Mouse (Mus musculus): ENCODE results near the gene Calhm3. TPM values are rescaled to one million over a fixed set of nuclear protein-coding genes. Genes with fewer than 3 reads are reported as not detected.

The Calhm3 gene
- total RNA-seq (2014; rRNA removed): not detected in 2 replicates
- polyA plus RNA-seq (2015; fragmentation: Nextera tagmentation; extraction: Ambion mirVana): not detected in 2 replicates

- no peaks in the 10 kb centered on the region for H3K9me3 ChIP-seq (ENCODE audit: low read length)
- H3K4me1 ChIP-seq (ENCODE audit: insufficient read depth, low read length): no peaks in the 10 kb centered on the region
- no peak within 1 kb of the TSS for H3K27ac ChIP-seq
- H3K4me3 ChIP-seq (ENCODE audit: low read length): no peak within 1 kb of the TSS
- H3K9ac ChIP-seq (replicated peaks; ENCODE audit: low read length): no peak within 1 kb of the TSS
- H3K27me3 ChIP-seq (ENCODE audit: insufficient read depth, low read length): no peaks in the 10 kb centered on the region
- DNase-seq (ENCODE audit: low spot score) (no peak), ATAC-seq (no peak)
- no peak for TF ChIP-seq CTCF (IDR thresholded peaks at IDR 0.05; ENCODE audit: low read depth)
- WGBS: 81% methylated on average over 11 of the region's 11 CpGs
- no peaks in the 10 kb centered on the region for H3K36me3 ChIP-seq (ENCODE audit: insufficient read depth, low read length)
- H3K4me2 ChIP-seq (ENCODE audit: low read depth, low read length): no peak within 1 kb of the TSS
Measured at GRCm38 (mm10) chr19:47157664-47158063, at the start of gene Calhm3. Gene Calhm3, minus strand, starts transcription at chr19:47157764.

DNA sequence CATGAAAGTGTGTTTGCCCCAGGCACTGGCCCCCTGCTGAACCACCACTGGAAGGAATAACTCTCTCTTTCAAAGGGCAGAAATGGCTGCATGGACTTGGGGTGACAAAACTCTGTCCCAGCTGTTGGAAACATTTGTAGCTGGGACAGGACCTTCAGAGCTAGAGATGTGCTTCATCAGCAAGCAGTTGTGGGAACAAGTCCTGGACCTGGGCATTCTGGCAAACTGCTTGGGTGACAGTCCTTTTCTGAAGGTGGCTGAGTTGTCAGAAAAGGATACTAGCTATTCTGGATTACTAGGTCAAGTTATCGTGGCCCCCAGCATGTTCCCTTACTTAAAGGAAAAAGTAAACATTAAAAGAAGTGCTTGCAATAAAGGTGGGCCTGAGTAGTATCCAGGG lies 48.6 kb upstream of the Calhm3 start:
- H3K36me3 ChIP-seq (ENCODE audit: insufficient read depth, low read length): no peaks in the 10 kb centered on the region
- H3K27me3 ChIP-seq (ENCODE audit: insufficient read depth, low read length): no peaks in the 10 kb centered on the region
- no peaks in the 10 kb centered on the region for H3K9me3 ChIP-seq (ENCODE audit: low read length)
- ATAC-seq (no peak), DNase-seq (ENCODE audit: low spot score) (no peak)
- no peaks in the 10 kb centered on the region for H3K4me1 ChIP-seq (ENCODE audit: insufficient read depth, low read length)
- no peak overlapping the region for H3K27ac ChIP-seq
- no peak overlapping the region for H3K4me3 ChIP-seq (ENCODE audit: low read length)
- TF ChIP-seq CTCF (IDR thresholded peaks at IDR 0.05; ENCODE audit: low read depth): no peak
- no peak overlapping the region for H3K4me2 ChIP-seq (ENCODE audit: low read depth, low read length)
- WGBS: 87% methylated on average over 1 of the region's 1 CpGs
- H3K9ac ChIP-seq (replicated peaks; ENCODE audit: low read length): no peak overlapping the region

DNA sequence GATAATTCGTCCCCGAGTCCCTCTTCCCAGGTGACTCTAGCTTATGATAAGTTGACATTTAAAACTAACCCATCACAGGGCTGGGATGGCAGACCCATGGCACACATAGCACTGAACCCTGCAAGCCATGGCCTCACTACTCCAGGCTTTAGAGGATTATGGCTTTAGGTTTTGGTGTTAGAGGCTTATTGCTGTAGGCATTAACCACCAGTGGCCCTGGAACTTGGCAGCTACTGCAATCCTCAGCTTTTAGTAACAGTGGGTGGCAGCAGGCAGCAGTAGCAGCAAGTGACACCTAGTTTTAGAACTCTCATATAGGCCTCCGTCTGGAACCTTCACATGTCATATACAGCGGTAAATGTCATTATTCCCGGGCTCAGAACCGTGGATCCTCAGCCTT lies 47.1 kb upstream of the Calhm3 start:
- H3K9ac ChIP-seq (replicated peaks; ENCODE audit: low read length): no peak overlapping the region
- WGBS: 84% methylated on average over 6 of the region's 6 CpGs
- no peaks in the 10 kb centered on the region for H3K36me3 ChIP-seq (ENCODE audit: insufficient read depth, low read length)
- H3K4me1 ChIP-seq (ENCODE audit: insufficient read depth, low read length): no peaks in the 10 kb centered on the region
- no peak overlapping the region for H3K4me2 ChIP-seq (ENCODE audit: low read depth, low read length)
- DNase-seq (ENCODE audit: low spot score) (no peak), ATAC-seq (no peak)
- no peaks in the 10 kb centered on the region for H3K27me3 ChIP-seq (ENCODE audit: insufficient read depth, low read length)
- H3K4me3 ChIP-seq (ENCODE audit: low read length): no peak overlapping the region
- H3K27ac ChIP-seq: no peak overlapping the region
- no peak for TF ChIP-seq CTCF (IDR thresholded peaks at IDR 0.05; ENCODE audit: low read depth)
- no peaks in the 10 kb centered on the region for H3K9me3 ChIP-seq (ENCODE audit: low read length)

DNA sequence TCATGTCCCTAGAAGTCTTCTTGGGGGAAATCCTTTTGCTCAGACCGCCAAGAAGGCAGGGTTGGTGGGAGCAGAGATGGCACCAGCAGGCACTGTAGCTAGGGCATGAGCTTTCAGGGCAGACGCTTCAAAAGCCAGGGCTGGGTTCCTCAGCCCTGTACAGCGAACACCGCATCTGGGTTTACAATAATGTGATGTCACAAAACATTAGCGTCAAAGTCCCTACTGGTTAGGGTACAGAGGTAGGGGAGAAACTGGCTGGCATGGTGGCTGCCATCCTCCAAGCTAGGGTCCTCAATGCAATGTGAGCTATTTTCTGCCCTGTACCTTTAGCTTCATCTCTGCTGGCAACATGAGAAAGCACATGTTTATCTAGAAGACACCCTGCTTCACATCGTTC lies 45.5 kb upstream of the Calhm3 start:
- Histone ChIP-seq H3K4me1 (ENCODE audit: insufficient read depth, low read length) (no peaks in the 10 kb centered on the region), H3K9ac (replicated peaks; ENCODE audit: low read length) (no peak overlapping the region), H3K4me2 (ENCODE audit: low read depth, low read length) (no peak overlapping the region), H3K9me3 (ENCODE audit: low read length) (no peaks in the 10 kb centered on the region), H3K36me3 (ENCODE audit: insufficient read depth, low read length) (no peaks in the 10 kb centered on the region), H3K27me3 (ENCODE audit: insufficient read depth, low read length) (no peaks in the 10 kb centered on the region), H3K27ac (no peak overlapping the region), H3K4me3 (ENCODE audit: low read length) (no peak overlapping the region)
- no peak for DNase-seq (ENCODE audit: low spot score)
- WGBS: 83% methylated on average over 6 of the region's 6 CpGs
- no peak for ATAC-seq
- TF ChIP-seq CTCF (IDR thresholded peaks at IDR 0.05; ENCODE audit: low read depth): no peak

DNA sequence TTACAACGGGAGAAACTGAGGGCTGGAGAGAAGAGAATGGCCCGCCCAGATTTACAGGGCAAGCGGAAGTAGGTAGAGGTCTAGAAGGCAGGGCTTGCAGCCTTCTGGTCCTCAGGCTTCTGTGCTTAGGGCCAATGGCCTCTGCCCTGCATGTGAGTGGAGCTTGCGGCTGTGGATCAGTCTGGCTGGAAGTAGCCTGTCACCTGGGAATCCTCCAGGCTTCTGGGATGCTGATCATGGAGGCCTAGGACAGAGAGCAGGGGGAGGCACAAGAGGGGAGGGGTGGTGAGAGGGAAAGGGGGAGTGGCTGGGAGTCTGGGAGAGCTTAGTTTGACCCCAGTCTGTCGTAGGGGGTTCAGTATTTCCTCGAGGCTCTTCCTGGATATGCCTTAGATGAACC lies 44.9 kb upstream of the Calhm3 start:
- H3K4me2 ChIP-seq (ENCODE audit: low read depth, low read length): no peak overlapping the region
- no peak overlapping the region for H3K27ac ChIP-seq
- H3K4me3 ChIP-seq (ENCODE audit: low read length): no peak overlapping the region
- DNase-seq (ENCODE audit: low spot score) (no peak), ATAC-seq (no peak)
- no peaks in the 10 kb centered on the region for H3K9me3 ChIP-seq (ENCODE audit: low read length)
- TF ChIP-seq CTCF (IDR thresholded peaks at IDR 0.05; ENCODE audit: low read depth): no peak
- H3K36me3 ChIP-seq (ENCODE audit: insufficient read depth, low read length): no peaks in the 10 kb centered on the region
- WGBS: 63% methylated on average over 6 of the region's 6 CpGs
- no peaks in the 10 kb centered on the region for H3K27me3 ChIP-seq (ENCODE audit: insufficient read depth, low read length)
- no peaks in the 10 kb centered on the region for H3K4me1 ChIP-seq (ENCODE audit: insufficient read depth, low read length)
- H3K9ac ChIP-seq (replicated peaks; ENCODE audit: low read length): no peak overlapping the region

GRCm38 (mm10) chr19:47201972-47202371 lies 44.4 kb upstream of the Calhm3 start:
- no peak overlapping the region for H3K4me2 ChIP-seq (ENCODE audit: low read depth, low read length)
- no peak for DNase-seq (ENCODE audit: low spot score)
- H3K4me3 ChIP-seq (ENCODE audit: low read length): no peak overlapping the region
- H3K27ac ChIP-seq: no peak overlapping the region
- ATAC-seq: no peak
- H3K27me3 ChIP-seq (ENCODE audit: insufficient read depth, low read length): no peaks in the 10 kb centered on the region
- H3K9ac ChIP-seq (replicated peaks; ENCODE audit: low read length): no peak overlapping the region
- H3K4me1 ChIP-seq (ENCODE audit: insufficient read depth, low read length): no peaks in the 10 kb centered on the region
- H3K36me3 ChIP-seq (ENCODE audit: insufficient read depth, low read length): no peaks in the 10 kb centered on the region
- no peak for TF ChIP-seq CTCF (IDR thresholded peaks at IDR 0.05; ENCODE audit: low read depth)
- no peaks in the 10 kb centered on the region for H3K9me3 ChIP-seq (ENCODE audit: low read length)
- WGBS: 67% methylated on average over 12 of the region's 12 CpGs

DNA sequence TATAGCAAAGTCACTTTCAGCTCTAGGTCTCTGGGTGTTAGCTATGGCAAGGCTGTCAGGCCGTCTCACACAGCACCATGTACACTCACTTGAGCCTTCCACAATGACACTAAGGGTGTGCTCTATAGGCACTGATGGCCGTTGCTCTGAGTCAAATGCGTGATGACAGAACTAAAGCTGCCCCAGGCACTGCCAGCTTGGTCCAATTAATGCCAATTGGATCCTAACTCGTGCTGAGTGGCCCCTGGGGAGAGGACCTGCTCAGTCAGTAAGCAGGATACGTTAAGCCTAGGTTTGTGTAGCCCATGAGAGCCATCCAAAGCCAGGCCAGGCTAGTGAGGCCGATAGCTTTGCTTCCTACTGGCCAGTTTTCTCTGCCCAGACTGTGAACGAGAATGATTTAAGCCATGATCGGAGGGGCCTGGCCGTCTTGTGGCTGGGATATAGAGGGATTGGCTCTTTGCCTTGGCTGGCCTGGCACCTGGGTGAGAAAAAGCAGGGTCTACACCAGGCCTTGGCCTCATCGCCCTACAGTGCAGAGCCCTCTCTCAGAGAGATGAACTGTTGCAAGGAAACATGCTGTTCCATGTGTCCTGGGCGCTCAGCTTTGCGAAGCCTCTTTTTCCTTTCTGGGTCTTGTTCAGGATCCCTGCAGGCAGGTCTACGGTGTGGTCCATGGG lies 41.2 kb upstream of the Calhm3 start:
- Histone ChIP-seq H3K4me3 (ENCODE audit: low read length) (no peak overlapping the region), H3K36me3 (ENCODE audit: insufficient read depth, low read length) (no peaks in the 10 kb centered on the region), H3K4me1 (ENCODE audit: insufficient read depth, low read length) (no peaks in the 10 kb centered on the region), H3K9me3 (ENCODE audit: low read length) (no peaks in the 10 kb centered on the region), H3K27ac (no peak overlapping the region), H3K9ac (replicated peaks; ENCODE audit: low read length) (no peak overlapping the region), H3K4me2 (ENCODE audit: low read depth, low read length) (no peak overlapping the region), H3K27me3 (ENCODE audit: insufficient read depth, low read length) (no peaks in the 10 kb centered on the region)
- no peak for DNase-seq (ENCODE audit: low spot score)
- 62% methylated on average over 13 of the region's 13 CpGs for WGBS
- ATAC-seq: no peak
- no peak for TF ChIP-seq CTCF (IDR thresholded peaks at IDR 0.05; ENCODE audit: low read depth)

Data from hindbrain, postnatal 0 days (tissue).